Mouse (Mus musculus): Measurements from ENCODE around the gene Spdef. TPM values are rescaled to one million over a fixed set of nuclear protein-coding genes. Genes with fewer than 3 reads are reported as not detected.
A peak's percentile ranks its signal among the peaks of the same experiment; 100 is the strongest.

Spdef gene
- polyA plus RNA-seq (2015; fragmentation: Nextera tagmentation; extraction: Ambion mirVana), result 0.38 and 0.75 TPM in 2 replicates

DNA sequence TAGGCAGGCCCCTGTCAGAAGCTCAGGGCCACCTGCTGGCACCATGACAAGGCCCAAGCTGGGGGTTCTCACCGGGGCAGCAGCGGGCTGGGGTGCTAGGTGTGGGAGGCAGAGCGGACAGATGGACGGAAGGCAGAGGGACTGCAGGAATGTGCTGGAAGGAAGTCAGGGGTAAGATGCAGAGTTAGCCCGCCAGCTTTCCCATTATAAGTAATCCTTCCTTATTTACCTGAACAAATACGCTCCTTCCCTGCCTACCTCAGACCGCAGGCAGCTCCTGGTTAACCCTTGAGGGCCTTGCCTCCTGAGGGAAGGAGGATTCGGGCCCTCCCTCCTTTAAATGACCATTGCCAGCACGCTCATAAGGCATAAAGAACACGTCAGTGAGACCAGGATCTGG lies at the start of gene Spdef:
TSS of gene Spdef (minus strand) at position 186 of the 400 bp plus-strand sequence.
- peak within 1 kb of the TSS; percentile 9; the same call in 1 of the 2 replicates for H3K9ac ChIP-seq
- WGBS, result 80% methylated on average over 10 of the region's 10 CpGs
- ATAC-seq, result no peak
- no peak within 1 kb of the TSS for H3K4me2 ChIP-seq
- H3K4me1 ChIP-seq, result peaks cover 14% of the 10 kb centered on the region
- H3K36me3 ChIP-seq (ENCODE audit: poor library complexity, severe bottlenecking), result no peaks in the 10 kb centered on the region
- H3K9me3 ChIP-seq (replicated peaks), result no peaks in the 10 kb centered on the region; the same call in 1 of the 2 replicates
- H3K4me3 ChIP-seq, result no peak within 1 kb of the TSS
- H3K27ac ChIP-seq, result no peak within 1 kb of the TSS
- no peaks in the 10 kb centered on the region for H3K27me3 ChIP-seq

- peaks cover 26% of the 10 kb centered on the region for H3K36me3 ChIP-seq (ENCODE audit: poor library complexity, severe bottlenecking)
- no peak overlapping the region for H3K27ac ChIP-seq
- H3K4me2 ChIP-seq, result no peak overlapping the region
- 94% methylated on average over 6 of the region's 6 CpGs for WGBS
- H3K9ac ChIP-seq, result no peak overlapping the region
- ATAC-seq, result no peak
- H3K9me3 ChIP-seq (replicated peaks), result no peaks in the 10 kb centered on the region
- no peaks in the 10 kb centered on the region for H3K4me1 ChIP-seq
- no peaks in the 10 kb centered on the region for H3K27me3 ChIP-seq
- no peak overlapping the region for H3K4me3 ChIP-seq
Measured at GRCm38 (mm10) chr17:27777823-27778222, 49.1 kb upstream of the Spdef start.

GRCm38 (mm10) chr17:27774198-27774597 lies 45.4 kb upstream of the Spdef start:
- no peak overlapping the region for H3K9ac ChIP-seq
- ATAC-seq, result no peak

GRCm38 (mm10) chr17:27771616-27772015 lies 42.9 kb upstream of the Spdef start:
- no peak for ATAC-seq
- Histone ChIP-seq H3K9me3 (replicated peaks) (no peaks in the 10 kb centered on the region), H3K4me3 (no peak overlapping the region), H3K9ac (no peak overlapping the region), H3K36me3 (ENCODE audit: poor library complexity, severe bottlenecking) (peaks cover 33% of the 10 kb centered on the region), H3K4me1 (no peaks in the 10 kb centered on the region), H3K27ac (no peak overlapping the region), H3K27me3 (no peaks in the 10 kb centered on the region), H3K4me2 (no peak overlapping the region)
- 92% methylated on average over 6 of the region's 6 CpGs for WGBS

More at GRCm38 (mm10) chr17:27774198-27774597, 45.4 kb upstream of the Spdef start:
- Histone ChIP-seq H3K4me2 (no peak overlapping the region), H3K9me3 (replicated peaks) (no peaks in the 10 kb centered on the region), H3K36me3 (ENCODE audit: poor library complexity, severe bottlenecking) (peaks cover 18% of the 10 kb centered on the region), H3K4me1 (no peaks in the 10 kb centered on the region), H3K4me3 (no peak overlapping the region), H3K27ac (no peak overlapping the region), H3K27me3 (no peaks in the 10 kb centered on the region)
- WGBS, result 86% methylated on average over 3 of the region's 3 CpGs

GRCm38 (mm10) chr17:27768817-27769542 lies 40.2 kb upstream of the Spdef start:
- no peak overlapping the region for H3K4me2 ChIP-seq
- H3K4me1 ChIP-seq, result no peaks in the 10 kb centered on the region
- 62% methylated on average over 8 of the region's 8 CpGs for WGBS
- no peaks in the 10 kb centered on the region for H3K27me3 ChIP-seq
- no peak overlapping the region for H3K27ac ChIP-seq
- no peak overlapping the region for H3K9ac ChIP-seq
- H3K36me3 ChIP-seq (ENCODE audit: poor library complexity, severe bottlenecking), result peaks cover 40% of the 10 kb centered on the region
- H3K4me3 ChIP-seq, result no peak overlapping the region
- peaks cover 7% of the 10 kb centered on the region; the same call in 1 of the 2 replicates for H3K9me3 ChIP-seq (replicated peaks)
- peak; percentile 77 for ATAC-seq

- H3K27ac ChIP-seq, result no peak overlapping the region
- H3K36me3 ChIP-seq (ENCODE audit: poor library complexity, severe bottlenecking), result peaks cover 38% of the 10 kb centered on the region
- no peaks in the 10 kb centered on the region for H3K27me3 ChIP-seq
- no peak overlapping the region for H3K9ac ChIP-seq
- no peak overlapping the region for H3K4me2 ChIP-seq
- peaks cover 7% of the 10 kb centered on the region; the same call in 1 of the 2 replicates for H3K9me3 ChIP-seq (replicated peaks)
- 85% methylated on average over 12 of the region's 12 CpGs for WGBS
- ATAC-seq, result no peak
- H3K4me1 ChIP-seq, result no peaks in the 10 kb centered on the region
- H3K4me3 ChIP-seq, result no peak overlapping the region
Measured at GRCm38 (mm10) chr17:27767543-27767942, 38.8 kb upstream of the Spdef start.

DNA sequence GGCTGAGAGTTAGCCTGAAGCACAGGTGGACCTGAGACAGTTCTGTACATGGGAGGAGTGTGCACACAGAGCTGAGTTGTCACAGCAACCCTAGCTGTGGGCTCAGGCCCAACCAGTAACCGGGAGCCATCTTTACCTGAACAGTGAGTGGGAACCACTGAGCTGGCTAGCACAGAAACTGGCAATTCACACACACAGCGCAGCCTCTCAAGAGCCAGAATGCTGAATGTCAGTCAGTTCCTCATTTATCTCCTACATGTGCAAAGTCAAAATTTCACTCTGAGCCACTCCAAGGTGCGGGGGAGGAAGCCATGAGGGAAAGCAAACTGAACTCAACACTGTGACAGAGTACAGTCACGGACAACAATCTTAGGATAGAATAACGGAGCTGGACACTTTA lies 38.4 kb upstream of the Spdef start:
- Histone ChIP-seq H3K9me3 (replicated peaks) (peaks cover 7% of the 10 kb centered on the region; the same call in 1 of the 2 replicates), H3K4me2 (no peak overlapping the region), H3K27me3 (no peaks in the 10 kb centered on the region), H3K4me1 (no peaks in the 10 kb centered on the region; the same call in 1 of the 2 replicates), H3K27ac (no peak overlapping the region), H3K36me3 (ENCODE audit: poor library complexity, severe bottlenecking) (peaks cover 38% of the 10 kb centered on the region), H3K9ac (no peak overlapping the region), H3K4me3 (no peak overlapping the region)
- no peak for ATAC-seq
- 85% methylated on average over 5 of the region's 5 CpGs for WGBS

DNA sequence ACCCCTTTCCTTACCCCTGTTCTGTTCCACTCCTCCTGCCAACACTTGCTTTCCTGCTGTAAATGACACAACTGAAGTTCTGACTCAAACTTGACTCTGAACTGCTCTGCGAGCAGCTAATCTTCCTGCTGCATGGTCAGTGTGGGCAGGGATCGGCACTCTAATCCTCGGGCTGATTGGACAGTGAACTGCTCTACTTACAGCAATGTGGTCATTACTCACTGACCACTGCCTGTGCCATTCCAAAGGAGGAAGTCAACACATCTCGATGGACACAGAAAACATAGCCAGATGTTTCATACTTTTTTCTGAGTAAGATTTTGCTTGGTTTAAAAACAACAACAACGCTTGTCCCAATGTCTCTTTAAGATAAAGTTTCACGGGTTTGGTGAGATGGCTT lies 36.3 kb upstream of the Spdef start:
- no peak for ATAC-seq
- peaks cover 38% of the 10 kb centered on the region for H3K36me3 ChIP-seq (ENCODE audit: poor library complexity, severe bottlenecking)
- 99% methylated on average over 6 of the region's 6 CpGs for WGBS
- H3K4me2 ChIP-seq, result no peak overlapping the region
- H3K9me3 ChIP-seq (replicated peaks), result peaks cover 7% of the 10 kb centered on the region; the same call in 1 of the 2 replicates
- H3K9ac ChIP-seq, result no peak overlapping the region
- no peak overlapping the region for H3K27ac ChIP-seq
- H3K27me3 ChIP-seq, result no peaks in the 10 kb centered on the region
- H3K4me3 ChIP-seq, result no peak overlapping the region
- peaks cover 4% of the 10 kb centered on the region; the same call in 1 of the 2 replicates for H3K4me1 ChIP-seq

- peaks cover 38% of the 10 kb centered on the region for H3K36me3 ChIP-seq (ENCODE audit: poor library complexity, severe bottlenecking)
- H3K9me3 ChIP-seq (replicated peaks), result peaks cover 7% of the 10 kb centered on the region; the same call in 1 of the 2 replicates
- H3K4me1 ChIP-seq, result peaks cover 4% of the 10 kb centered on the region; the same call in 1 of the 2 replicates
- no peak for ATAC-seq
- H3K27me3 ChIP-seq, result no peaks in the 10 kb centered on the region
- H3K9ac ChIP-seq, result no peak overlapping the region
- H3K27ac ChIP-seq, result no peak overlapping the region
- no peak overlapping the region for H3K4me3 ChIP-seq
- no peak overlapping the region for H3K4me2 ChIP-seq
- 95% methylated on average over 2 of the region's 2 CpGs for WGBS
Measured at GRCm38 (mm10) chr17:27764453-27764852, 35.7 kb upstream of the Spdef start.

- peaks cover 7% of the 10 kb centered on the region; the same call in 1 of the 2 replicates for H3K9me3 ChIP-seq (replicated peaks)
- no peak overlapping the region for H3K27ac ChIP-seq
- H3K4me2 ChIP-seq, result no peak overlapping the region
- peaks cover 4% of the 10 kb centered on the region; the same call in 1 of the 2 replicates for H3K4me1 ChIP-seq
- H3K9ac ChIP-seq, result no peak overlapping the region
- no peak overlapping the region for H3K4me3 ChIP-seq
- H3K36me3 ChIP-seq (ENCODE audit: poor library complexity, severe bottlenecking), result peaks cover 36% of the 10 kb centered on the region
- ATAC-seq, result no peak
- 93% methylated on average over 11 of the region's 11 CpGs for WGBS
- no peaks in the 10 kb centered on the region for H3K27me3 ChIP-seq
Measured at GRCm38 (mm10) chr17:27762884-27763283, 34.1 kb upstream of the Spdef start.

DNA sequence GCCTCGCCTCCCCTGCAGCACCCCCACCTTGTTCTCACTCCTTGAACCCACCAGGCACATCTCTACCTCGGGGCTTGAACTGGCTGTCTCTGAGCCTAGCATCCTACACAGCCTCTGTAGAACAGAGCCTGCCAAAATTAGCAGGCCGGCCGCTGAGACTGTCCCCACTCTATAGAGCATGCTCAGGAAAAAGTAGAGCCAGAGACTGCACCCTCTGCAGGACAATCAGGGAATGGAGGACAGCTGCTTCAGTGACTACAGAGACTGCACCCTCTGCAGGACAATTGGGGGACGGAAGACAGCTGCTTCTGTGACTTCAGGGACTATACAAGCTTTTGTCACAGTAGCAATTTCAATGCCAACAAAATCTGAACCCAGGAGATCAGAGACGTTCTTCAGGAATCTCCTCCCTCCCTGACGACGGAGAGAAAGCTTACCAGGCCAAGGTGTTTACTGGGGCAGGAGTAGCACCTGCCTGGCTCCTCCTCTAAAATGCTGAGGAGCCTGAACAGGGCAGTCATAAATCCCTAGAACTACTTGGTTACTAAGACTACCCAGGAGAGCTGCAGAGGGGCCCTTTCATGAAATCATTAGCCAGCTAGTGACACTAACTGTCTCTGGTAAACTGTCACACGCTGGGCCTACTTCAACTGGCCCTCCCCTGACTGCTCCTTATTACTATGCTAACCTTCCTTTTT lies 33.0 kb upstream of the Spdef start:
- Histone ChIP-seq H3K27me3 (no peaks in the 10 kb centered on the region), H3K4me1 (peaks cover 4% of the 10 kb centered on the region; the same call in 1 of the 2 replicates), H3K4me3 (no peak overlapping the region), H3K27ac (no peak overlapping the region), H3K9ac (no peak overlapping the region), H3K36me3 (ENCODE audit: poor library complexity, severe bottlenecking) (peaks cover 25% of the 10 kb centered on the region), H3K9me3 (replicated peaks) (peaks cover 7% of the 10 kb centered on the region; the same call in 1 of the 2 replicates), H3K4me2 (no peak overlapping the region)
- ATAC-seq, result peak; percentile 86
- WGBS, result 31% methylated on average over 9 of the region's 9 CpGs

GRCm38 (mm10) chr17:27760169-27760568 lies 31.4 kb upstream of the Spdef start:
- Histone ChIP-seq H3K9ac (no peak overlapping the region), H3K27me3 (no peaks in the 10 kb centered on the region), H3K36me3 (ENCODE audit: poor library complexity, severe bottlenecking) (peaks cover 12% of the 10 kb centered on the region), H3K4me1 (peaks cover 4% of the 10 kb centered on the region; the same call in 1 of the 2 replicates), H3K27ac (no peak overlapping the region), H3K4me3 (no peak overlapping the region), H3K4me2 (no peak overlapping the region), H3K9me3 (replicated peaks) (peaks cover 7% of the 10 kb centered on the region; the same call in 1 of the 2 replicates)
- WGBS, result 83% methylated on average over 6 of the region's 6 CpGs
- ATAC-seq, result no peak

Data from forebrain, embryonic 13.5 days (tissue).